Mouse (Mus musculus) kidney, embryonic 14.5 days (tissue): Measurements from ENCODE around the gene Sox9. TPM values are rescaled to one million over a fixed set of nuclear protein-coding genes. Genes with fewer than 3 reads are reported as not detected.

ENCODE experiments used
- ATAC-seq: fragments of 200-750 bp; cut with Nextera tagmentation; 2 replicates; pipeline ENCODE4 v1.8.0; 2017; ENCODE audit warnings: moderate number of reproducible peaks, mild to moderate bottlenecking, moderate TSS enrichment, moderate library complexity; ENCODE audit not compliant: low FRiP score, low TSS enrichment
- H3K27ac ChIP-seq: fragments of 300-500 bp; sonication (generic); 2 replicates; pipeline ENCODE4 v1.5.1; 2014; ENCODE audit warnings: low read depth, mild to moderate bottlenecking, low read length, moderate library complexity, mixed read lengths
- H3K27me3 ChIP-seq: fragments of 300-500 bp; sonication (generic); 2 replicates; pipeline ENCODE4 v1.6.1; 2014; ENCODE audit warnings: mild to moderate bottlenecking, low read length; ENCODE audit not compliant: control insufficient read depth, insufficient read depth
- H3K36me3 ChIP-seq: fragments of 300-500 bp; sonication (generic); 2 replicates; pipeline ENCODE4 v1.6.1; 2014; ENCODE audit warnings: low read length, mixed read lengths; ENCODE audit not compliant: control insufficient read depth, insufficient read depth
- H3K4me1 ChIP-seq: fragments of 300-500 bp; sonication (generic); 2 replicates; pipeline ENCODE4 v1.6.1; 2014; ENCODE audit warnings: low read length, mixed read lengths; ENCODE audit not compliant: control insufficient read depth, insufficient read depth
- H3K4me2 ChIP-seq: fragments of 300-500 bp; sonication (generic); replicated peaks from 2 replicates; pipeline ENCODE4 v1.6.1; 2014; ENCODE audit warnings: low read depth, mild to moderate bottlenecking, low read length
- H3K4me3 ChIP-seq: fragments of 300-500 bp; sonication (generic); 2 replicates; pipeline ENCODE4 v1.5.1; 2014; ENCODE audit warnings: mild to moderate bottlenecking, low read length
- H3K9ac ChIP-seq: fragments of 300-500 bp; sonication (generic); 2 replicates; pipeline ENCODE4 v1.6.1; 2014; ENCODE audit warnings: low read depth, mild to moderate bottlenecking, low read length, moderate library complexity
- H3K9me3 ChIP-seq: fragments of 300-500 bp; sonication (generic); 2 replicates; pipeline ENCODE4 v1.6.1; 2016; ENCODE audit warnings: low read length; ENCODE audit not compliant: control insufficient read depth
- WGBS: fragments of 180-500 bp; shearing (Covaris S2); extraction: QIAGEN DNeasy Blood & Tissue Kit; methylation state at CpG from one replicate; pipeline ENCODE4 v1.1.7; 2014; 5-methylcytosine and 5-hydroxymethylcytosine counted together
- polyA plus RNA-seq: library from polyadenylated mRNA; unstranded; fragments of >200 nt; fragmentation: Nextera tagmentation; extraction: Ambion mirVana; gene quantifications from 2 replicates; pipeline ENCODE4 v1.2.1, GENCODE M21; 2014

Gene Sox9
- polyA plus RNA-seq, 1 experiment from 2014 or later: 42.4 TPM

- 39% methylated on average over 8 of the region's 8 CpGs for WGBS
- peaks cover 9% of the 10 kb centered on the region; the same call in 1 of the 2 replicates for H3K27me3 ChIP-seq
- peak overlapping the region; percentile 35; the same call in 1 of the 2 replicates for H3K9ac ChIP-seq
- H3K4me3 ChIP-seq: peak overlapping the region; percentile 71; the same call in 1 of the 2 replicates
- H3K27ac ChIP-seq: no peak overlapping the region
- H3K36me3 ChIP-seq: no peaks in the 10 kb centered on the region
- peak overlapping the region; percentile 89 for H3K4me2 ChIP-seq
- no peak for ATAC-seq
- H3K9me3 ChIP-seq: no peaks in the 10 kb centered on the region
- H3K4me1 ChIP-seq: peaks cover 27% of the 10 kb centered on the region
Observed at GRCm38 (mm10) chr11:112785581-112785980, 3.6 kb downstream of the Sox9 start.

- Histone ChIP-seq H3K9ac (no peak overlapping the region), H3K4me3 (peak overlapping the region; percentile 3; the same call in 1 of the 2 replicates), H3K4me2 (no peak overlapping the region), H3K27ac (no peak overlapping the region), H3K36me3 (no peaks in the 10 kb centered on the region), H3K4me1 (peaks cover 27% of the 10 kb centered on the region), H3K27me3 (peaks cover 6% of the 10 kb centered on the region; the same call in 1 of the 2 replicates), H3K9me3 (no peaks in the 10 kb centered on the region)
- ATAC-seq: no peak
- WGBS: 71% methylated on average over 4 of the region's 4 CpGs
Observed at GRCm38 (mm10) chr11:112786427-112786826, 4.4 kb downstream of the Sox9 start.

GRCm38 (mm10) chr11:112788296-112788695 is 6.3 kb downstream of the Sox9 start:
- Histone ChIP-seq H3K4me3 (no peak overlapping the region), H3K9ac (no peak overlapping the region), H3K4me2 (0 out of 2 replicates have a peak overlapping the region, but pooled peaks have one; percentile 25), H3K4me1 (peaks cover 27% of the 10 kb centered on the region), H3K9me3 (no peaks in the 10 kb centered on the region), H3K36me3 (no peaks in the 10 kb centered on the region), H3K27me3 (peaks cover 5% of the 10 kb centered on the region; the same call in 1 of the 2 replicates), H3K27ac (no peak overlapping the region)
- 0 out of 2 replicates have a peak, but pooled peaks have one; percentile 28 for ATAC-seq
- WGBS: 2% methylated on average over 13 of the region's 13 CpGs

GRCm38 (mm10) chr11:112796379-112796778 is 14.4 kb downstream of the Sox9 start:
- peaks cover 2% of the 10 kb centered on the region; the same call in 1 of the 2 replicates for H3K4me1 ChIP-seq
- no peak overlapping the region for H3K27ac ChIP-seq
- no peak overlapping the region for H3K4me2 ChIP-seq
- no peaks in the 10 kb centered on the region for H3K27me3 ChIP-seq
- no peaks in the 10 kb centered on the region for H3K36me3 ChIP-seq
- H3K4me3 ChIP-seq: no peak overlapping the region
- ATAC-seq: no peak
- H3K9ac ChIP-seq: no peak overlapping the region
- 82% methylated on average over 5 of the region's 5 CpGs for WGBS
- H3K9me3 ChIP-seq: no peaks in the 10 kb centered on the region

- Histone ChIP-seq H3K4me2 (no peak overlapping the region), H3K4me3 (no peak overlapping the region), H3K4me1 (peaks cover 3% of the 10 kb centered on the region; the same call in 1 of the 2 replicates), H3K9ac (no peak overlapping the region), H3K27ac (no peak overlapping the region), H3K27me3 (0 out of 2 replicates have a peak, but pooled peaks cover 3% of the 10 kb centered on the region), H3K9me3 (no peaks in the 10 kb centered on the region), H3K36me3 (no peaks in the 10 kb centered on the region)
- WGBS: 69% methylated on average over 13 of the region's 13 CpGs
- ATAC-seq: no peak
Observed at GRCm38 (mm10) chr11:112798831-112799382, 16.9 kb downstream of the Sox9 start.

- WGBS: 45% methylated on average over 4 of the region's 4 CpGs
- Histone ChIP-seq H3K27ac (no peak overlapping the region), H3K27me3 (0 out of 2 replicates have a peak, but pooled peaks cover 3% of the 10 kb centered on the region), H3K4me1 (peaks cover 3% of the 10 kb centered on the region; the same call in 1 of the 2 replicates), H3K9me3 (no peaks in the 10 kb centered on the region), H3K4me3 (no peak overlapping the region), H3K9ac (no peak overlapping the region), H3K36me3 (no peaks in the 10 kb centered on the region), H3K4me2 (no peak overlapping the region)
- ATAC-seq: no peak
Observed at GRCm38 (mm10) chr11:112801189-112801818, 19.3 kb downstream of the Sox9 start.

GRCm38 (mm10) chr11:112807838-112808506 is 25.9 kb downstream of the Sox9 start:
- Histone ChIP-seq H3K36me3 (no peaks in the 10 kb centered on the region), H3K27ac (no peak overlapping the region), H3K4me3 (no peak overlapping the region), H3K9me3 (no peaks in the 10 kb centered on the region), H3K27me3 (peaks cover 3% of the 10 kb centered on the region; the same call in 1 of the 2 replicates), H3K4me2 (no peak overlapping the region), H3K9ac (no peak overlapping the region), H3K4me1 (peaks cover 21% of the 10 kb centered on the region)
- no peak for ATAC-seq
- WGBS: 43% methylated on average over 8 of the region's 8 CpGs

- Histone ChIP-seq H3K4me3 (peak overlapping the region; percentile 29), H3K9me3 (no peaks in the 10 kb centered on the region), H3K4me1 (peaks cover 21% of the 10 kb centered on the region), H3K9ac (peak overlapping the region; percentile 4; the same call in 1 of the 2 replicates), H3K4me2 (peak overlapping the region; percentile 43), H3K27ac (no peak overlapping the region), H3K27me3 (peaks cover 3% of the 10 kb centered on the region; the same call in 1 of the 2 replicates), H3K36me3 (no peaks in the 10 kb centered on the region)
- 2% methylated on average over 17 of the region's 17 CpGs for WGBS
- peak; percentile 44; the same call in 1 of the 2 replicates for ATAC-seq
Observed at GRCm38 (mm10) chr11:112810447-112811151, 28.6 kb downstream of the Sox9 start.
